Mouse (Mus musculus) hindbrain, embryonic 10.5 days (tissue): ENCODE measurements around the gene Ptprcap. TPM values are rescaled to one million over a fixed set of nuclear protein-coding genes. Genes with fewer than 3 reads are reported as not detected.

Experiments used
- DNase-seq: peaks from one replicate; pipeline ENCODE4 v3.0.0-alpha.2; 2017; ENCODE audit warnings: low spot score
- H3K27ac ChIP-seq: fragments of 300-500 bp; sonication (generic); 2 replicates; pipeline ENCODE4 v1.5.1; 2016; ENCODE audit warnings: mild to moderate bottlenecking, moderate library complexity
- H3K27me3 ChIP-seq: fragments of 300-500 bp; sonication (generic); 2 replicates; pipeline ENCODE4 v1.6.1; 2016; ENCODE audit warnings: mild to moderate bottlenecking; ENCODE audit not compliant: poor library complexity, insufficient read depth, severe bottlenecking
- H3K36me3 ChIP-seq: fragments of 300-500 bp; sonication (generic); 2 replicates; pipeline ENCODE4 v1.6.1; 2016; ENCODE audit warnings: mild to moderate bottlenecking, moderate library complexity
- H3K4me1 ChIP-seq: fragments of 300-500 bp; sonication (generic); replicated peaks from 2 replicates; pipeline ENCODE4 v1.6.1; 2016; ENCODE audit warnings: mild to moderate bottlenecking
- H3K4me3 ChIP-seq: fragments of 300-500 bp; sonication (generic); 2 replicates; pipeline ENCODE4 v1.5.1; 2016; ENCODE audit warnings: mild to moderate bottlenecking, moderate library complexity
- H3K9me3 ChIP-seq: fragments of 300-500 bp; sonication (generic); 2 replicates; pipeline ENCODE4 v1.6.1; 2016; ENCODE audit warnings: mild to moderate bottlenecking, moderate library complexity
- WGBS: fragments of 180-500 bp; shearing (Covaris S2); methylation state at CpG from one replicate; pipeline ENCODE4 v1.1.7; 2016; 5-methylcytosine and 5-hydroxymethylcytosine counted together
- polyA plus RNA-seq: library from polyadenylated mRNA; unstranded; fragments of >200 nt; fragmentation: Nextera tagmentation; extraction: Ambion mirVana; gene quantifications from 2 replicates; pipeline ENCODE4 v1.2.1, GENCODE M21; 2016

The Ptprcap gene
- polyA plus RNA-seq, 1 experiment from 2014 or later = 0.51 TPM

GRCm38 (mm10) chr19:4169378-4169784 is 16.0 kb downstream of the Ptprcap start:
- Histone ChIP-seq H3K4me1 (peaks cover 37% of the 10 kb centered on the region), H3K4me3 (peak overlapping the region; percentile 50), H3K27me3 (peaks cover 13% of the 10 kb centered on the region), H3K36me3 (no peaks in the 10 kb centered on the region), H3K27ac (peak overlapping the region; percentile 89), H3K9me3 (no peaks in the 10 kb centered on the region)
- under 1% methylated on average over 43 of the region's 43 CpGs for WGBS
- peak; percentile 100 for DNase-seq

- whole genome bisulfite sequencing = 9% methylated on average over 27 of the region's 27 CpGs
- DNase-seq = no peak
These were observed 16.4 kb downstream of the Ptprcap start for GRCm38 (mm10) chr19:4169810-4170209.

GRCm38 (mm10) chr19:4170723-4171392 is 17.5 kb downstream of the Ptprcap start:
- H3K9me3 ChIP-seq = no peaks in the 10 kb centered on the region
- H3K4me3 ChIP-seq = peak overlapping the region; percentile 50
- no peak for DNase-seq
- peak overlapping the region; percentile 89 for H3K27ac ChIP-seq
- H3K27me3 ChIP-seq = peaks cover 13% of the 10 kb centered on the region
- H3K36me3 ChIP-seq = no peaks in the 10 kb centered on the region
- H3K4me1 ChIP-seq = peaks cover 42% of the 10 kb centered on the region
- WGBS = 86% methylated on average over 10 of the region's 10 CpGs

More at GRCm38 (mm10) chr19:4169810-4170209, 16.4 kb downstream of the Ptprcap start:
- Histone ChIP-seq H3K27ac (peak overlapping the region; percentile 89), H3K4me1 (peaks cover 38% of the 10 kb centered on the region), H3K27me3 (peaks cover 13% of the 10 kb centered on the region), H3K36me3 (no peaks in the 10 kb centered on the region), H3K4me3 (peak overlapping the region; percentile 50), H3K9me3 (no peaks in the 10 kb centered on the region)

GRCm38 (mm10) chr19:4171393-4172290 is 18.2 kb downstream of the Ptprcap start:
- DNase-seq = no peak
- peaks cover 44% of the 10 kb centered on the region for H3K4me1 ChIP-seq
- 67% methylated on average over 13 of the region's 13 CpGs for WGBS
- no peaks in the 10 kb centered on the region for H3K9me3 ChIP-seq
- H3K36me3 ChIP-seq = no peaks in the 10 kb centered on the region
- no peak overlapping the region; the same call in 1 of the 2 replicates for H3K4me3 ChIP-seq
- peak overlapping the region; percentile 64 for H3K27ac ChIP-seq
- H3K27me3 ChIP-seq = peaks cover 13% of the 10 kb centered on the region

- H3K4me3 ChIP-seq = no peak overlapping the region
- no peaks in the 10 kb centered on the region for H3K9me3 ChIP-seq
- peaks cover 44% of the 10 kb centered on the region for H3K4me1 ChIP-seq
- no peak overlapping the region for H3K27ac ChIP-seq
- 63% methylated on average over 11 of the region's 11 CpGs for WGBS
- H3K27me3 ChIP-seq = peaks cover 16% of the 10 kb centered on the region
- H3K36me3 ChIP-seq = no peaks in the 10 kb centered on the region
- no peak for DNase-seq
These were observed 19.5 kb downstream of the Ptprcap start for GRCm38 (mm10) chr19:4172925-4173324.

GRCm38 (mm10) chr19:4175368-4175947 is 22.1 kb downstream of the Ptprcap start, which contains the start of gene Carns1:
TSS of gene Carns1 (minus strand) at chr19:4175479.
- Histone ChIP-seq H3K4me1 (peaks cover 34% of the 10 kb centered on the region), H3K9me3 (no peaks in the 10 kb centered on the region), H3K36me3 (no peaks in the 10 kb centered on the region), H3K27ac (peak within 1 kb of the TSS; percentile 73), H3K27me3 (peaks cover 16% of the 10 kb centered on the region), H3K4me3 (peak within 1 kb of the TSS; percentile 39)
- WGBS = 5% methylated on average over 11 of the region's 11 CpGs
- DNase-seq = no peak

- H3K27ac ChIP-seq = no peak overlapping the region
- H3K36me3 ChIP-seq = no peaks in the 10 kb centered on the region
- no peaks in the 10 kb centered on the region for H3K9me3 ChIP-seq
- no peak overlapping the region for H3K4me3 ChIP-seq
- peaks cover 31% of the 10 kb centered on the region for H3K4me1 ChIP-seq
- H3K27me3 ChIP-seq = peaks cover 3% of the 10 kb centered on the region; the same call in 1 of the 2 replicates
- no peak for DNase-seq
- WGBS = 88% methylated on average over 7 of the region's 7 CpGs
These were observed 27.0 kb downstream of the Ptprcap start for GRCm38 (mm10) chr19:4180411-4180810.

GRCm38 (mm10) chr19:4181892-4182291 is 28.5 kb downstream of the Ptprcap start:
- Histone ChIP-seq H3K4me1 (peaks cover 28% of the 10 kb centered on the region), H3K27me3 (peaks cover under 1% of the 10 kb centered on the region; the same call in 1 of the 2 replicates), H3K27ac (peak overlapping the region; percentile 23; the same call in 1 of the 2 replicates), H3K36me3 (no peaks in the 10 kb centered on the region), H3K4me3 (no peak overlapping the region), H3K9me3 (no peaks in the 10 kb centered on the region)
- 34% methylated on average over 3 of the region's 3 CpGs for WGBS
- no peak for DNase-seq

- 74% methylated on average over 2 of the region's 2 CpGs for WGBS
- no peak for DNase-seq
- H3K27ac ChIP-seq = peak overlapping the region; percentile 37
These were observed 30.3 kb downstream of the Ptprcap start for GRCm38 (mm10) chr19:4183689-4184088.

GRCm38 (mm10) chr19:4184976-4185975 is 31.9 kb downstream of the Ptprcap start:
- no peak for DNase-seq
- no peaks in the 10 kb centered on the region for H3K36me3 ChIP-seq
- 61% methylated on average over 15 of the region's 15 CpGs for WGBS
- no peaks in the 10 kb centered on the region for H3K27me3 ChIP-seq
- H3K4me3 ChIP-seq = no peak overlapping the region
- peaks cover 28% of the 10 kb centered on the region for H3K4me1 ChIP-seq
- peak overlapping the region; percentile 16; the same call in 1 of the 2 replicates for H3K27ac ChIP-seq
- H3K9me3 ChIP-seq = no peaks in the 10 kb centered on the region

More at GRCm38 (mm10) chr19:4183689-4184088, 30.3 kb downstream of the Ptprcap start:
- Histone ChIP-seq H3K27me3 (no peaks in the 10 kb centered on the region), H3K4me1 (peaks cover 28% of the 10 kb centered on the region), H3K4me3 (no peak overlapping the region; the same call in 1 of the 2 replicates), H3K36me3 (no peaks in the 10 kb centered on the region), H3K9me3 (no peaks in the 10 kb centered on the region)

GRCm38 (mm10) chr19:4187303-4187702 is 33.9 kb downstream of the Ptprcap start:
- no peaks in the 10 kb centered on the region for H3K36me3 ChIP-seq
- H3K27me3 ChIP-seq = no peaks in the 10 kb centered on the region
- peaks cover 36% of the 10 kb centered on the region for H3K4me1 ChIP-seq
- WGBS = 76% methylated on average over 3 of the region's 3 CpGs
- no peaks in the 10 kb centered on the region for H3K9me3 ChIP-seq
- no peak overlapping the region for H3K27ac ChIP-seq
- no peak for DNase-seq
- no peak overlapping the region for H3K4me3 ChIP-seq
